Mouse (Mus musculus) kidney, adult 2 months (tissue): ENCODE results near the gene Ociad2.

Experiments used
- CTCF ChIP-seq: fragments of 200-500 bp; conservative IDR thresholded peaks from 2 replicates; pipeline ENCODE4 v1.5.1; 2011; ENCODE audit warnings: low read depth, mild to moderate bottlenecking, control low read depth, low read length, moderate library complexity, mixed read lengths; ENCODE audit not compliant: insufficient read depth, insufficient read length
- POLR2A ChIP-seq: fragments of 200-500 bp; IDR thresholded peaks from one replicate; pipeline ENCODE4 v1.6.1; 2011; ENCODE audit warnings: low read depth, low read length, control low read depth

DNA sequence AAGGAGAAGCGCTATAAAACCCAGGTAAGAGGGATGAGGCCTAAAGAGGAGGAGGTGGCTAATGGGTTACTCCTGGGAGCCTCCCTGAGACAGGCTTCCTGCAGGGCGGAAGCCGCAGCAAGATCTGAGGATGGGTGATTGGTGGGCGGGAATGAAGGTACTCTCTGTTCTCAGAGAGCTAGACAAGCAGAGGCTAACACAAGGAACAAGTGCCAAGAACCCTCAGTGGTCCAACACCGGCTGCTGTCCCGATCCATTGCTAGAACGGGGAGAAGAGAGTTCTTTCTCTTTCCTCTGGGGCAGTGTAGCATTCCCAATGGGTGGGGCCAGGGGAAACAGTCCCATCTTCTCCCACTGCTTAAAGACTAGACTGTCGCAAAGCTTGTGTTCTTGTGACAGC, 40.0 kb upstream of the Ociad2 start:
- no peak for TF ChIP-seq POLR2A
- TF ChIP-seq CTCF = no peak
